Mouse (Mus musculus): ENCODE results near the gene Mgme1.

DNA sequence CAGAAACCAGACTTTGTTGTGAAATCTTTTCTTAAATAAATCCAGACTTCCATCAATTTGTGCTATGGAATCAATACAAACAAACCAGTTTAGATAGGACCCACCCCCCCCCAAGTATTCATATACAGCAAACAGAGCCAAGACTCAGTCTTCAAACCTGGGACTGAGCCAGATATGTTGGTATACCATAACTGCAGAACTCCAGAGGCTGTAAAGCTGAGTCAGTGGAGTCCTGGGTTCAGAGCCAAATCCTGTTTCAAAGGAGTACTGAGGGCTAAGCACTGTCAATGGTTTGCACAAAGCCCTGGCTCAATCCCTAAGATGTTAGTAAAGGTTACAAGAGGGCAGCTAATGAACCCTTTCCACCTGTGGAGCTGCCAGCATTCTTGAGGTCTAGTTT lies 20.4 kb upstream of the Mgme1 start:
- TF ChIP-seq CTCF (conservative IDR thresholded peaks at IDR 0.05; ENCODE audit: insufficient read depth, insufficient read length, low read depth, low read length) (no peak), POLR2A (IDR thresholded peaks at IDR 0.05; ENCODE audit: low read depth, low read length) (no peak)

Measured in kidney, adult 2 months (tissue).